Mouse (Mus musculus) embryonic facial prominence, embryonic 11.5 days (tissue): ENCODE data around the gene Slc26a11. TPM values are rescaled to one million over a fixed set of nuclear protein-coding genes. Genes with fewer than 3 reads are reported as not detected.

Experiments
- ATAC-seq: fragments of 200-750 bp; cut with Nextera tagmentation; replicated peaks from 2 replicates; pipeline ENCODE4 v1.8.0; 2017; ENCODE audit warnings: low read depth; ENCODE audit not compliant: insufficient number of reproducible peaks, low FRiP score, low TSS enrichment
- DNase-seq: peaks from one replicate; pipeline ENCODE4 v3.0.0-alpha.2; 2015; ENCODE audit warnings: low spot score
- H3K27ac ChIP-seq: fragments of 300-500 bp; sonication (generic); replicated peaks from 2 replicates; pipeline ENCODE4 v1.5.1; 2014; ENCODE audit warnings: mild to moderate bottlenecking, low read depth, low read length, control low read depth
- H3K27me3 ChIP-seq: fragments of 300-500 bp; sonication (generic); 2 replicates; pipeline ENCODE4 v1.6.1; 2014; ENCODE audit warnings: mild to moderate bottlenecking, low read length, moderate library complexity, mixed read lengths; ENCODE audit not compliant: control insufficient read depth, insufficient read depth
- H3K36me3 ChIP-seq: fragments of 300-500 bp; sonication (generic); replicated peaks from 2 replicates; pipeline ENCODE4 v1.6.1; 2014; ENCODE audit warnings: low read depth, mild to moderate bottlenecking, low read length, moderate library complexity, mixed read lengths; ENCODE audit not compliant: control insufficient read depth, insufficient read depth
- H3K4me1 ChIP-seq: fragments of 300-500 bp; sonication (generic); 2 replicates; pipeline ENCODE4 v1.6.1; 2014; ENCODE audit warnings: low read length, mixed read lengths; ENCODE audit not compliant: control insufficient read depth, insufficient read depth
- H3K4me2 ChIP-seq: fragments of 300-500 bp; sonication (generic); 2 replicates; pipeline ENCODE4 v1.6.1; 2014; ENCODE audit warnings: low read depth, mild to moderate bottlenecking, control low read depth, low read length, moderate library complexity
- H3K4me3 ChIP-seq: fragments of 300-500 bp; sonication (generic); 2 replicates; pipeline ENCODE4 v1.5.1; 2014; ENCODE audit warnings: low read depth, low read length, control low read depth
- H3K9ac ChIP-seq: fragments of 300-500 bp; sonication (generic); replicated peaks from 2 replicates; pipeline ENCODE4 v1.6.1; 2014; ENCODE audit warnings: mild to moderate bottlenecking, control low read depth, low read length
- H3K9me3 ChIP-seq: fragments of 300-500 bp; sonication (generic); replicated peaks from 2 replicates; pipeline ENCODE4 v1.6.1; 2016; ENCODE audit warnings: mild to moderate bottlenecking, low read length, inconsistent platforms, mixed read lengths; ENCODE audit not compliant: control insufficient read depth
- WGBS: fragments of 180-500 bp; shearing (Covaris S2); extraction: QIAGEN DNeasy Blood & Tissue Kit; methylation state at CpG from one replicate; pipeline ENCODE4 v1.1.7; 2014; 5-methylcytosine and 5-hydroxymethylcytosine counted together
- polyA plus RNA-seq: library from polyadenylated mRNA; unstranded; fragments of >200 nt; fragmentation: Nextera tagmentation; extraction: Ambion mirVana; gene quantifications from 2 replicates; pipeline ENCODE4 v1.2.1, GENCODE M21; 2014

Slc26a11 gene
- polyA plus RNA-seq, 1 experiment from 2014 or later = 5.5 TPM

GRCm38 (mm10) chr11:119363534-119364145, 8.3 kb downstream of the Slc26a11 start:
- no peaks in the 10 kb centered on the region; the same call in 1 of the 2 replicates for H3K4me1 ChIP-seq
- no peak overlapping the region for H3K9ac ChIP-seq
- H3K27me3 ChIP-seq = no peaks in the 10 kb centered on the region
- ATAC-seq (peak; percentile 86), DNase-seq (peak; percentile 86)
- no peak overlapping the region for H3K27ac ChIP-seq
- no peaks in the 10 kb centered on the region for H3K9me3 ChIP-seq
- H3K4me2 ChIP-seq = peak overlapping the region; percentile 22; the same call in 1 of the 2 replicates
- H3K4me3 ChIP-seq = no peak overlapping the region
- no peaks in the 10 kb centered on the region; the same call in 1 of the 2 replicates for H3K36me3 ChIP-seq
- 35% methylated on average over 11 of the region's 11 CpGs for WGBS

DNA sequence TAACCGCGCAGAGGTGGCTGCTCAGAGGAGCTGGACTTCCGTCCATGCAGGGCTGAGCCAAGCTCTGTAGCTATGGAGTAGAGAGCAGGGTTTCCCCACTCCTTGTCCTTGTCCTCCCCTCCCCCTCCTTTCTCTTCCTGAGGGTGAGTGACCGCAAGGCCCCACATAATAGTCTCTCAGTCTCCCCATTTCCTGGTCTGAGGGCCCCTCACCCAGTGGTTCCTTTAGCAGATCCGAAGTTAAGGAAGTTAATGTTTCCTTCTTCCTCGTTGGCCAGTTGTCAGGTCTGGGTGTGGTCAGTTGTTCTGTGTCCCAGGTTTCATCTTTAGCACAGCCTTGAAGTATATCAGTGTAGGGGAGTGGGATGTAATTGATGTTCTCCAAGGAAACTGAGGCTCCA, 20.1 kb downstream of the Slc26a11 start:
- 78% methylated on average over 6 of the region's 6 CpGs for WGBS
- H3K4me2 ChIP-seq = no peak overlapping the region
- no peaks in the 10 kb centered on the region for H3K9me3 ChIP-seq
- H3K4me3 ChIP-seq = no peak overlapping the region
- no peak for DNase-seq
- no peaks in the 10 kb centered on the region; the same call in none of the 2 replicates for H3K36me3 ChIP-seq
- ATAC-seq = no peak
- no peak overlapping the region for H3K9ac ChIP-seq
- no peaks in the 10 kb centered on the region for H3K27me3 ChIP-seq
- H3K4me1 ChIP-seq = no peaks in the 10 kb centered on the region
- H3K27ac ChIP-seq = no peak overlapping the region

- Histone ChIP-seq H3K36me3 (no peaks in the 10 kb centered on the region; the same call in none of the 2 replicates), H3K4me1 (no peaks in the 10 kb centered on the region), H3K27ac (no peak overlapping the region), H3K4me2 (no peak overlapping the region), H3K27me3 (no peaks in the 10 kb centered on the region), H3K9ac (no peak overlapping the region), H3K9me3 (no peaks in the 10 kb centered on the region), H3K4me3 (no peak overlapping the region)
- DNase-seq (no peak), ATAC-seq (no peak)
- 90% methylated on average over 11 of the region's 11 CpGs for WGBS
Observed at GRCm38 (mm10) chr11:119377326-119377725, 22.0 kb downstream of the Slc26a11 start.

DNA sequence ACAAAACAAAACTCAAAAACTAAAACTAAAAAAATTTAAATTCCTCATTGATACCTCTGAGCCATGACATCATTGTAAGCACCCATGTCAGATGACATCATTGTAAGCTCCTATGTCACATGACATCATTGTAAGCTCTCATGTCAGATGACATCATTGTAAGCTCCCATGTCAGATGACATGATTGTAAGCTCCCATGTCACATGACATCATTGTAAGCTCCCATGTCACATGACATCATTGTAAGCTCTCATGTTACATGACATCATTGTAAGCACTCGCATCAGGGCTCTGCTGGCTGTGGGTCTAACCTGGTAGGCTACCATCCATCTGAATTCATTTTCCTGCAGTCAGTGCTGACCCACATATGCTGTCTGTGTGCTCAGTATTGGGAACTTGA, 23.2 kb downstream of the Slc26a11 start:
- 97% methylated on average over 1 of the region's 1 CpGs for WGBS
- Histone ChIP-seq H3K4me3 (no peak overlapping the region), H3K27me3 (no peaks in the 10 kb centered on the region), H3K36me3 (no peaks in the 10 kb centered on the region; the same call in none of the 2 replicates), H3K9me3 (no peaks in the 10 kb centered on the region), H3K4me1 (no peaks in the 10 kb centered on the region), H3K9ac (no peak overlapping the region), H3K4me2 (no peak overlapping the region), H3K27ac (no peak overlapping the region)
- ATAC-seq (no peak), DNase-seq (no peak)

DNA sequence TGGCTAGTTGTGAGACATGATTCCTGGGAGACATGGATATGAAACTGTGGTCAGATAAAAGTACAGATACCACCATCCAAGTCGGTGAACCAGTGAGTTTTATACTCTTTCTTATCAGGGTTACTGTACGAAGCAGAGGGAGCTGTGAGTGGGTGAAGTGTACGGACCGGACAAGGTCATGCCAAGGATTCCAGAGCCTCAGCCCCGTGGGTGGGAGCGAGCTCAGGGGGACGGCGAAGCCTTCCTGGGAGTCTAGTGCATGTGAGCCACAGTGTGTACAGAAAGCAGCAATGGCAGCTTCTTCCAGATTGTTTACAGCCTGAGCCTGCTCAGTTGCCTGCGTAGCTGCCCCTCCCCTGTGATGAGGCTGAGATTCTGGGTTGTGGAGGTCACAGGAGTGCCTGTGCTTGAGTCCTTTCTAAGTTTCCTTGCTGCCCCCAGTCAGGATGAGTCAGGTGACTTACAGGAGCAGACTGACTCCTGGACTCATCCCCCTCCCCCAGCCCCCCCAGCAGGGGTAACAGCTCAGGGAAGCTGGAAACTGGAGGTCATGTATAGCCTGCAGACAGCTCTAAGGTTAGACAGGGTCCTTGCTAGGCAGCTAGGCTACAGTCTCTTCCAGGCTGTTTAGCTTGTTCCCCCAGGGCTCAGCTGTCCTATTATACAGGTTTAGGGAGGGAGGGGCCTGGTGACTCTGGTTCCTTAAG, 26.4 kb downstream of the Slc26a11 start:
- 86% methylated on average over 9 of the region's 9 CpGs for WGBS
- Histone ChIP-seq H3K27ac (no peak overlapping the region), H3K27me3 (no peaks in the 10 kb centered on the region)

DNA sequence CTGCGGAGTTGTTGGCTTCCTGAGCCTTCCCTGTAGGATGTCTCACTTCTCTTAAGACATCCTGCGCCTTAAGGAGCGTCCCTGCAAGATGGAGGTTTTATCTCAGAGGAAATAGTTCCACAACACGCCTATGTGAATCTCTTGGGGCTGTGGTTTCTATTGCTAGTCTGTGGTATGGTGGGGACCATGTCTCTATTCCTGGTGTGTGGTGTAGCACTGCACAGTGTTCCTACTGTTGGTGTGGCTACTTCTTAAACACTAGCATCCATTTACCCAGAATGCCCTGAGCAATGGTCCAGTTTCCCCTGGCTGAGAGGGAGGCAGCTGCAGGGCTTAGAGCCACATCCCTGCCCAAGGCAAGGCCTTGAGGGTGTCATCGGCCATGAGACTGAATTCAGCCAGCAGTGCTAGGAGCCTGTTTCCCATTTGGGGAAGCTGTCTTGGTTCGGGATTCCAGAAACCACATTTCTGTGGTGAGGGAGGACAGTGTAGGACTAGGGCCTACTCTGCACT, 27.0 kb downstream of the Slc26a11 start:
- Histone ChIP-seq H3K27me3 (no peaks in the 10 kb centered on the region), H3K4me2 (no peak overlapping the region), H3K36me3 (no peaks in the 10 kb centered on the region; the same call in none of the 2 replicates), H3K9me3 (no peaks in the 10 kb centered on the region), H3K27ac (no peak overlapping the region), H3K4me1 (no peaks in the 10 kb centered on the region), H3K9ac (no peak overlapping the region), H3K4me3 (no peak overlapping the region)
- 67% methylated on average over 6 of the region's 6 CpGs for WGBS
- DNase-seq (no peak), ATAC-seq (no peak)

More for the DNA sequence above, 26.4 kb downstream of the Slc26a11 start:
- Histone ChIP-seq H3K4me2 (no peak overlapping the region), H3K4me1 (no peaks in the 10 kb centered on the region), H3K4me3 (no peak overlapping the region), H3K9me3 (no peaks in the 10 kb centered on the region), H3K36me3 (no peaks in the 10 kb centered on the region; the same call in none of the 2 replicates), H3K9ac (no peak overlapping the region)
- no peak for ATAC-seq
- no peak for DNase-seq

GRCm38 (mm10) chr11:119384904-119385303, 29.5 kb downstream of the Slc26a11 start:
- Histone ChIP-seq H3K36me3 (no peaks in the 10 kb centered on the region; the same call in 1 of the 2 replicates), H3K27me3 (peaks cover 8% of the 10 kb centered on the region), H3K27ac (no peak overlapping the region), H3K4me2 (no peak overlapping the region), H3K4me1 (no peaks in the 10 kb centered on the region), H3K9ac (no peak overlapping the region), H3K9me3 (no peaks in the 10 kb centered on the region), H3K4me3 (no peak overlapping the region)
- DNase-seq (no peak), ATAC-seq (no peak)
- WGBS = 88% methylated on average over 4 of the region's 4 CpGs

DNA sequence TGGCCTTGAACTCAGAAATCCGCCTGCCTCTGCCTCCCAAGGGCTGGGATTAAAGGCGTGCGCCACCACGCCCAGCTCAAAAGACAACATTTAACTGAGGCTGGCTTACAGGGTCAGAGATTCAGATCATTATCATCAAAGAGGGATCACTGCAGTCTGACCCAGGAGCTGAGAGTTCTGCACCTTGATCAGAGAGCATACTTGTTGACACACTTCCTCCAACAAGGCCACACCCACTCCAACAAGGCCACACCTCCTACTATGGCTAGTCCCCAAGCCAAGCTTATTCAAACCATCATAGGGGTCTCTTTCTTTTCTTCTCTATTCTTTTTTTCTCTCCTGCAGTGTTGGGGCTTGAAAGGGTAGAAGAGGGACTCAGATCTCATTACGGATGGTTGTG, 30.9 kb downstream of the Slc26a11 start:
- H3K9me3 ChIP-seq = no peaks in the 10 kb centered on the region
- H3K36me3 ChIP-seq = no peaks in the 10 kb centered on the region
- no peak overlapping the region for H3K4me3 ChIP-seq
- H3K27me3 ChIP-seq = peaks cover 21% of the 10 kb centered on the region
- H3K4me1 ChIP-seq = no peaks in the 10 kb centered on the region; the same call in 1 of the 2 replicates
- DNase-seq (no peak), ATAC-seq (no peak)
- H3K27ac ChIP-seq = no peak overlapping the region
- H3K4me2 ChIP-seq = no peak overlapping the region
- 95% methylated on average over 5 of the region's 5 CpGs for WGBS
- no peak overlapping the region for H3K9ac ChIP-seq
